Mouse (Mus musculus) megakaryocyte, embryonic 14.5 days (primary cell): ENCODE data around the gene Arhgap24. TPM values are rescaled to one million over a fixed set of nuclear protein-coding genes. Genes with fewer than 3 reads are reported as not detected.

Experiments
- H3K27me3 ChIP-seq: replicated peaks from 2 replicates; pipeline ENCODE3; 2012; ENCODE audit warnings: inconsistent platforms
- H3K36me3 ChIP-seq: replicated peaks from 2 replicates; pipeline ENCODE3; 2012; ENCODE audit warnings: low read length, inconsistent platforms, mixed read lengths
- H3K4me1 ChIP-seq: 2 replicates; pipeline ENCODE4 v1.6.1; 2012; ENCODE audit warnings: inconsistent platforms
- H3K4me3 ChIP-seq: replicated peaks from 2 replicates; pipeline ENCODE3; 2012; ENCODE audit warnings: moderate library complexity, mild to moderate bottlenecking, inconsistent platforms
- H3K9me3 ChIP-seq: 2 replicates; pipeline ENCODE4 v1.6.1; 2012; ENCODE audit warnings: inconsistent platforms
- FLI1 ChIP-seq: IDR thresholded peaks from 2 replicates; pipeline ENCODE4 v1.6.1; 2012; ENCODE audit warnings: low read length, inconsistent platforms, mixed read lengths
- GATA1 ChIP-seq: IDR thresholded peaks from 3 replicates; pipeline ENCODE4 v1.6.1; 2012; ENCODE audit warnings: mixed read lengths, low read length, inconsistent platforms, borderline replicate concordance
- polyA plus RNA-seq: library from polyadenylated mRNA; stranded (reverse); fragments of >175 nt; gene quantifications from 2 replicates; pipeline ENCODE4 v1.2.3, GENCODE M21; 2012; ENCODE audit warnings: low replicate concordance; ENCODE audit not compliant: insufficient read depth

Arhgap24 gene
- polyA plus RNA-seq, 1 experiment = 1.4 TPM

- Histone ChIP-seq H3K36me3 (no peaks in the 10 kb centered on the region), H3K27me3 (no peaks in the 10 kb centered on the region), H3K9me3 (no peaks in the 10 kb centered on the region), H3K4me1 (peaks cover 37% of the 10 kb centered on the region), H3K4me3 (peak overlapping the region; percentile 72)
- TF ChIP-seq GATA1 = no peak
- TF ChIP-seq FLI1 = no peak
Observed at GRCm38 (mm10) chr5:102497205-102497604, 16.0 kb downstream of the Arhgap24 start.

- peak overlapping the region; percentile 51 for H3K4me3 ChIP-seq
- peaks cover 49% of the 10 kb centered on the region for H3K4me1 ChIP-seq
- H3K36me3 ChIP-seq = no peaks in the 10 kb centered on the region
- no peak for TF ChIP-seq GATA1
- no peak for TF ChIP-seq FLI1
- H3K27me3 ChIP-seq = no peaks in the 10 kb centered on the region
- no peaks in the 10 kb centered on the region for H3K9me3 ChIP-seq
Observed at GRCm38 (mm10) chr5:102498747-102499146, 17.6 kb downstream of the Arhgap24 start.

- TF ChIP-seq GATA1 (no peak), FLI1 (no peak)
- Histone ChIP-seq H3K4me1 (peaks cover 70% of the 10 kb centered on the region), H3K27me3 (no peaks in the 10 kb centered on the region), H3K36me3 (no peaks in the 10 kb centered on the region), H3K9me3 (no peaks in the 10 kb centered on the region), H3K4me3 (no peak overlapping the region)
Observed at GRCm38 (mm10) chr5:102502333-102502732, 21.1 kb downstream of the Arhgap24 start.

GRCm38 (mm10) chr5:102503066-102503465, 21.9 kb downstream of the Arhgap24 start:
- no peak for TF ChIP-seq FLI1
- TF ChIP-seq GATA1 = no peak
- H3K27me3 ChIP-seq = no peaks in the 10 kb centered on the region
- H3K9me3 ChIP-seq = no peaks in the 10 kb centered on the region
- no peaks in the 10 kb centered on the region for H3K36me3 ChIP-seq
- peak overlapping the region; percentile 59 for H3K4me3 ChIP-seq
- peaks cover 69% of the 10 kb centered on the region for H3K4me1 ChIP-seq

- H3K27me3 ChIP-seq = no peaks in the 10 kb centered on the region
- H3K4me1 ChIP-seq = peaks cover 64% of the 10 kb centered on the region
- H3K4me3 ChIP-seq = no peak overlapping the region
- TF ChIP-seq GATA1 = no peak
- no peak for TF ChIP-seq FLI1
- H3K9me3 ChIP-seq = no peaks in the 10 kb centered on the region
- no peaks in the 10 kb centered on the region for H3K36me3 ChIP-seq
Observed at GRCm38 (mm10) chr5:102503868-102504267, 22.7 kb downstream of the Arhgap24 start.

GRCm38 (mm10) chr5:102504557-102504956, 23.4 kb downstream of the Arhgap24 start:
- Histone ChIP-seq H3K4me3 (no peak overlapping the region), H3K36me3 (no peaks in the 10 kb centered on the region), H3K9me3 (no peaks in the 10 kb centered on the region), H3K4me1 (peaks cover 57% of the 10 kb centered on the region), H3K27me3 (no peaks in the 10 kb centered on the region)
- TF ChIP-seq FLI1 = no peak
- TF ChIP-seq GATA1 = no peak

- TF ChIP-seq FLI1 (no peak), GATA1 (no peak)
- Histone ChIP-seq H3K9me3 (no peaks in the 10 kb centered on the region), H3K36me3 (no peaks in the 10 kb centered on the region), H3K27me3 (no peaks in the 10 kb centered on the region), H3K4me1 (peaks cover 28% of the 10 kb centered on the region), H3K4me3 (no peak overlapping the region)
Observed at GRCm38 (mm10) chr5:102508162-102508561, 27.0 kb downstream of the Arhgap24 start.

GRCm38 (mm10) chr5:102509381-102509780, 28.2 kb downstream of the Arhgap24 start:
- TF ChIP-seq GATA1 (no peak), FLI1 (no peak)
- H3K27me3 ChIP-seq = no peaks in the 10 kb centered on the region
- peaks cover 20% of the 10 kb centered on the region for H3K4me1 ChIP-seq
- no peaks in the 10 kb centered on the region for H3K9me3 ChIP-seq
- no peak overlapping the region for H3K4me3 ChIP-seq
- H3K36me3 ChIP-seq = no peaks in the 10 kb centered on the region

- no peaks in the 10 kb centered on the region for H3K27me3 ChIP-seq
- no peak overlapping the region for H3K4me3 ChIP-seq
- TF ChIP-seq GATA1 (no peak), FLI1 (no peak)
- 0 out of 2 replicates have a peak, but pooled peaks cover 2% of the 10 kb centered on the region for H3K9me3 ChIP-seq
- peaks cover 2% of the 10 kb centered on the region for H3K4me1 ChIP-seq
- no peaks in the 10 kb centered on the region for H3K36me3 ChIP-seq
Observed at GRCm38 (mm10) chr5:102511651-102512050, 30.5 kb downstream of the Arhgap24 start.

GRCm38 (mm10) chr5:102515496-102515895, 34.3 kb downstream of the Arhgap24 start:
- no peak overlapping the region for H3K4me3 ChIP-seq
- H3K4me1 ChIP-seq = no peaks in the 10 kb centered on the region
- H3K27me3 ChIP-seq = no peaks in the 10 kb centered on the region
- H3K9me3 ChIP-seq = peaks cover 9% of the 10 kb centered on the region; the same call in 1 of the 2 replicates
- no peak for TF ChIP-seq FLI1
- no peak for TF ChIP-seq GATA1
- no peaks in the 10 kb centered on the region for H3K36me3 ChIP-seq

- Histone ChIP-seq H3K36me3 (no peaks in the 10 kb centered on the region), H3K27me3 (no peaks in the 10 kb centered on the region), H3K4me3 (no peak overlapping the region), H3K4me1 (no peaks in the 10 kb centered on the region), H3K9me3 (peaks cover 9% of the 10 kb centered on the region; the same call in 1 of the 2 replicates)
- TF ChIP-seq GATA1 (no peak), FLI1 (no peak)
Observed at GRCm38 (mm10) chr5:102520506-102520905, 39.3 kb downstream of the Arhgap24 start.
